Mouse (Mus musculus): Measurements from ENCODE around the gene Tmsb15l. TPM values are rescaled to one million over a fixed set of nuclear protein-coding genes. Genes with fewer than 3 reads are reported as not detected.

The Tmsb15l gene
- 0.30 TPM for polyA plus RNA-seq (2021)

- TF ChIP-seq CTCF (IDR thresholded peaks at IDR 0.05): no peak
- no peak for DNase-seq (ENCODE audit: low read depth, low spot score)
- POLR2A ChIA-PET: no interaction called here
- in situ Hi-C loops (cut with MboI; ENCODE audit: low pct_unique_long_range_greater_than_20kb): no loop called here
- CTCF ChIA-PET: no interaction called here
- H3K27me3 ChIP-seq: no peaks in the 10 kb centered on the region
- no peak for ATAC-seq
These were observed at the start of gene Tmsb15l, which contains the start of gene Tmsb15b1 for GRCm38 (mm10) chrX:136976424-136977084. TSS of gene Tmsb15l (minus strand) at chrX:136976869. TSS of gene Tmsb15b1 (minus strand) at chrX:136976874.

GRCm38 (mm10) chrX:137019310-137019709, 42.6 kb upstream of the Tmsb15l start:
- ChIA-PET POLR2A (no interaction called here), CTCF (interaction anchor here (1.0 to 1.8 kb wide), 3 partner anchors 9 to 40 kb away, joined by 3 to 7 read pairs (median 4); no protein-coding TSS in a partner anchor)
- ATAC-seq: peak; percentile 65
- peak; percentile 76 for TF ChIP-seq CTCF (IDR thresholded peaks at IDR 0.05)
- in situ Hi-C loops (cut with MboI; ENCODE audit: low pct_unique_long_range_greater_than_20kb): loop anchor here (10.0 kb wide), 1 partner anchor 395 kb away; no protein-coding TSS in a partner anchor
- peaks cover 4% of the 10 kb centered on the region for H3K27me3 ChIP-seq
- no peak for DNase-seq (ENCODE audit: low read depth, low spot score)

DNA sequence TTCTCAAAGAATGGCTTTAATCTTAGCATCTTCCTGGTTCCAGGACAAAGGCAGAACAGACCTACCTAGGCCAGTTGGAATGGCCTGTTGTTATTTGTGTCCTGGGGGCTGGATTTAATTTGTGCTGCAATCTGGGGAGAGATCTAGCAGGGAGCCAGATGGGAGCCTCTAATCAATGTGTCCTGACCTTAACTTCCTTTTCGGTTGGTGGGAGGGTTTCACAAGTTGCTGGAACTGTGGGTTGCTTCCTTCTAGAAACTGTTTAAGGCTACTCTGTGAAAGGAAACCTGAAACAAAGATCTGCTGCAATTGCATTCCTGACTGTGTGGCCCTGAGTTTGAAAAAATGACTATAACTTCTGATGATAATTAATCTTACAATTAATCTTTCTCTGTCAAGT, 41.0 kb upstream of the Tmsb15l start:
- POLR2A ChIA-PET: no interaction called here

DNA sequence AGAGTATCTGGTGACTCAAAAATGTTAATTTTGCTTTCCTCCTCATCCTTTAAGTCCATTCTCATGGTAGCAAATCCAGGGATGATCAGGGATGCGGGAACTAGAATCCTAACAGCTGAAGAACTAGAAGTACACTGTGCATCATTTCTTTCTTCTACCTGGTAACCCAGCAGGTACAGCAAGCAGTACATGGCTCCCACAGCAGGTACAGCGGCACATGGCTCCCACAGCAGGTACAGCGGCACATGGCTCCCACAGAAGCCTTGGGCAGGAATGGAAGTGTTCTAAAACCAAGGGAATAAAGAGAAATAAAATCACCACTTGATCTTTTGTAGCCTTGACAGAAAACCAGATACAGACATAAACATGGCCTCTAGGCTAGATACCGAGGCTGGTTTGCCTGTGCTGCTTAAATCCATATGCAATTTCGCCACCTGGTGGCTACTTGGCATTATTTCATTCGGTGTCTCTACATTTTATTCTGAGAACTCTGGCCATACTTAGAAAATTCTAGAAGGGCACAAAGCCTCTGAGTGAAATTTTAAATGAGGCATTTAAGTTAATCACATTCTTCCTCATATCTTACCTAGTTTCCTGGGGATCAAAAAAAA, 38.5 kb upstream of the Tmsb15l start:
- CTCF ChIA-PET: no interaction called here
- TF ChIP-seq CTCF (IDR thresholded peaks at IDR 0.05): peak; percentile 73
- ATAC-seq (peak; percentile 65), DNase-seq (ENCODE audit: low read depth, low spot score) (no peak)
- in situ Hi-C loops (cut with MboI; ENCODE audit: low pct_unique_long_range_greater_than_20kb): loop anchor here (10.0 kb wide), 1 partner anchor 390 kb away; no protein-coding TSS in a partner anchor
- peaks cover 3% of the 10 kb centered on the region for H3K27me3 ChIP-seq
- POLR2A ChIA-PET: no interaction called here

More for the DNA sequence above, 41.0 kb upstream of the Tmsb15l start:
- DNase-seq (ENCODE audit: low read depth, low spot score) (no peak), ATAC-seq (no peak)
- H3K27me3 ChIP-seq: no peaks in the 10 kb centered on the region
- TF ChIP-seq CTCF (IDR thresholded peaks at IDR 0.05): no peak
- in situ Hi-C loops (cut with MboI; ENCODE audit: low pct_unique_long_range_greater_than_20kb): loop anchor here (10.0 kb wide), 1 partner anchor 393 kb away; no protein-coding TSS in a partner anchor
- CTCF ChIA-PET: interaction anchor here (1.0 to 1.9 kb wide), 3 partner anchors 10 to 122 kb away, joined by 3 to 6 read pairs (median 3); no protein-coding TSS in a partner anchor

- ChIA-PET CTCF (no interaction called here), POLR2A (no interaction called here)
- in situ Hi-C loops (cut with MboI; ENCODE audit: low pct_unique_long_range_greater_than_20kb): no loop called here
- no peak for TF ChIP-seq CTCF (IDR thresholded peaks at IDR 0.05)
- peaks cover 4% of the 10 kb centered on the region for H3K27me3 ChIP-seq
- DNase-seq (ENCODE audit: low read depth, low spot score) (no peak), ATAC-seq (no peak)
These were observed 19.6 kb upstream of the Tmsb15l start for GRCm38 (mm10) chrX:136996256-136996655.

GRCm38 (mm10) chrX:136993641-136994040, 17.0 kb upstream of the Tmsb15l start:
- TF ChIP-seq CTCF (IDR thresholded peaks at IDR 0.05): no peak
- no peak for DNase-seq (ENCODE audit: low read depth, low spot score)
- POLR2A ChIA-PET: no interaction called here
- H3K27me3 ChIP-seq: no peaks in the 10 kb centered on the region
- in situ Hi-C loops (cut with MboI; ENCODE audit: low pct_unique_long_range_greater_than_20kb): no loop called here
- CTCF ChIA-PET: no interaction called here
- ATAC-seq: no peak

DNA sequence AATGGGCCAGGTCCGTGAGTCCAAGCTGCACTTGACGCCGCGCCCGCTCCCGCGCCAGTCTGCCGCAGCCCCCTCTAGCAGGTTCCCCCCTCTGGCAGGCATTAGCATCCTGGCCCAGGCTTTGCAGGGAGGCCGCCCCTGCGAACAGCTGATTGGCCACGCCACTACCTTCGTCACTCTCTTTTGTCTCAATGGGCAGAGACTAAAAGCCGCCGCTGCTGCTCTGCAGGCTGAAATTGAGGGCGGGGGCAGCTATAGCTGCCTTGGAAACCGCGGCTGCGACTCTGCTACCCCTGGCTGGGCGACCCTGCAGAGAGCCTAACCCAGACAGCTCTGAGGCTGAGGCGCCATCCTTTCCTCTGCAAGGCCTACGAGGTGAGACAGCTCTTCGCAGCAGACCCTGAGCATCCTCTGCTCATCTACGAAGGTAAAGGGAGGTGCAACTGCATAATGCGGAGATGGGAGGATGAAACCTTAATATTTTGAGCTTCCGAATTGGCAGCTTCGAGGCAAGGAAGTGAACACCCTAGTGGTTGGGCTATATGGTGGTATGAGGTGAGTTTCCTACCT, 16.4 kb upstream of the Tmsb15l start, which contains the start of gene Zcchc18:
Gene Zcchc18 (plus strand): TSS at position 178 of the 570 bp plus-strand sequence.
- no peaks in the 10 kb centered on the region for H3K27me3 ChIP-seq

DNA sequence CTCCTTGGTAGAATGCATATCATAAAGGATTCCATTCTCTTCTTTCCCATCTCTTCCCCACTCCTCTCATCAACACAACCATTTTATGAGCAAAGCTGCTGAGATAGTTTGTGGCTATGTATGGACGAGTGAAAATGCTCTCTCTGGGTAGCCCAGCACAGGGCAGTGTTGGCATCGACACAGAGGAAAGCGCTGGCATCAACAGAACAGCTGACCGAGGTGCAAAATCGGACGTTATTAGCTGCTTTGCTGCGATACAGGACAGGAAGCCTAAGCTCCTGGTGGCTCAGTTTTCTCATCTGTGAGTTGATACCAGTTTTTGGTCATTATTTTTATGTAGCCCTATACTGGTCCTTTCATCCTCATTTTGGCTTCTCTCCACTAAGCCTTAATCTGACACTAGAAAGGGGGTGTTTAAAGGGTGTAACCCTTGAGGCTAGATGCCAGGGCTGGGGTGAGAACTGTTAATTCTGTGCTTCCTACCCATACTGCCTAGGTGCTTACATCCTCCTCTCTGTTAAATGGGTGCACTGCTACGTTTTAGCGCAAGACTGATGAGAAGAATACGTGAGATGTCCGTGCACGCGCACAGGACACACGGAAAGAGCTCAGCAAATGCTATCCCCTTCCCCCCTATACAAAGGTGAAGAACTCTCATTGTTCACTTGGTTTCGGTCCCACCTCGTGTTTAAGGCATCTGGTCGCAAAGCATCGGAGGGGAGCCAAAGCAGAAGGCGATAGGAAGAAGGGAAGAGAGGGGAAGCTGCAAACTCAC, 15.7 kb upstream of the Tmsb15l start:
- H3K27me3 ChIP-seq: peaks cover 3% of the 10 kb centered on the region
- ChIA-PET CTCF (no interaction called here), POLR2A (no interaction called here)
- no peak for DNase-seq (ENCODE audit: low read depth, low spot score)
- TF ChIP-seq CTCF (IDR thresholded peaks at IDR 0.05): no peak
- ATAC-seq: no peak
- in situ Hi-C loops (cut with MboI; ENCODE audit: low pct_unique_long_range_greater_than_20kb): no loop called here

More for the DNA sequence above, 16.4 kb upstream of the Tmsb15l start, which contains the start of gene Zcchc18:
- TF ChIP-seq CTCF (IDR thresholded peaks at IDR 0.05): no peak
- DNase-seq (ENCODE audit: low read depth, low spot score) (no peak), ATAC-seq (no peak)
- in situ Hi-C loops (cut with MboI; ENCODE audit: low pct_unique_long_range_greater_than_20kb): no loop called here
- ChIA-PET POLR2A (no interaction called here), CTCF (no interaction called here)

DNA sequence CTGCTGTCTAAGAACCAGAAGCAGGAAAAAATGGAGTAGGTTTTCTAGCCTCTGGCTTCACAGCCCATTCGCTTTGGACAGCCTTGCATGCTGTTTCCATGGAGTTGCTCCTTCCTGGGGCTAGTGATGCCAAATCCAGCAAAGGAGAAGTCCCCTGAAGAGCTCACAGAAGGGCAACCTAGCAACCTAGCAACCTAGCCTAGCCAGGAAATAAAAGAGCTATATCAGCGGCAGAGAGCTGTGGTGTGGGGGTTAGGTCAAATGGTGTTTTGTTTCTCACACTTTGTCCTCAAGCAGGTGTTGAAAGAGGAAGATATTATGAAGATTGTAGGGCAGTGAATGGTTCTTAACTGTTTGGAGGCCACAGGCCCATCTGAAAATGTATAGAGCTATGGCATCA, 14.6 kb upstream of the Tmsb15l start:
- DNase-seq (ENCODE audit: low read depth, low spot score) (no peak), ATAC-seq (no peak)
- peaks cover 9% of the 10 kb centered on the region for H3K27me3 ChIP-seq
- TF ChIP-seq CTCF (IDR thresholded peaks at IDR 0.05): no peak
- CTCF ChIA-PET: interaction anchor here (0.9 kb wide), 1 partner anchor 13 kb away, joined by 3 read pairs; no protein-coding TSS in a partner anchor
- POLR2A ChIA-PET: no interaction called here
- in situ Hi-C loops (cut with MboI; ENCODE audit: low pct_unique_long_range_greater_than_20kb): no loop called here

DNA sequence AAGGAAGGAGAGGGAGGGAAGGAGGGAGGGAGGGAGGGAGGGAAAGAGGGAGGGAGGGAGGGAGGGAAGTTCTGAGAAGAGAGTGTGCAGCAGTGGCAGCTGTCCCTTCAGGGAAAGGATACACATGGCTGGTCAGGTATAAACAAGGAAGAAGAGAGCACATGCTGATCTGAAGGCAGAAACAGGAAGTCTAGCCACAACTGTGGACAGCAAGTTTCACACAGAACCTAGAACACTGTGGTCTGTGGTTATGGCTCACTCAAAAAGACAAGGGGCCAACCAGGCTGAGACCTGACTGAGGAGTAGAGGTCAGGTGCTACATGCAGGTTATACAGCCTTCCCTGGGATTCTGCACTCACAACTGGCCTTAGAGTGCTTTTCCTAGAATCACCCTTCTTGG, 9.4 kb upstream of the Tmsb15l start:
- DNase-seq (ENCODE audit: low read depth, low spot score) (no peak), ATAC-seq (peak; percentile 87)
- H3K27me3 ChIP-seq: peaks cover 9% of the 10 kb centered on the region
- no peak for TF ChIP-seq CTCF (IDR thresholded peaks at IDR 0.05)
- in situ Hi-C loops (cut with MboI; ENCODE audit: low pct_unique_long_range_greater_than_20kb): no loop called here
- CTCF ChIA-PET: no interaction called here
- POLR2A ChIA-PET: no interaction called here

All from Patski (cell line).